Mouse (Mus musculus) thymus, postnatal 36 days (tissue): Measurements from ENCODE around the gene Zfp629.
A peak's percentile ranks its signal among the peaks of the same experiment; 100 is the strongest.

Source experiments
- DNase-seq, 2 experiments: peaks; one replicate each; pipeline ENCODE4 v3.0.0; 2022; ENCODE audit warnings: mixed read lengths in 2 of 2

The Zfp629 gene

DNA sequence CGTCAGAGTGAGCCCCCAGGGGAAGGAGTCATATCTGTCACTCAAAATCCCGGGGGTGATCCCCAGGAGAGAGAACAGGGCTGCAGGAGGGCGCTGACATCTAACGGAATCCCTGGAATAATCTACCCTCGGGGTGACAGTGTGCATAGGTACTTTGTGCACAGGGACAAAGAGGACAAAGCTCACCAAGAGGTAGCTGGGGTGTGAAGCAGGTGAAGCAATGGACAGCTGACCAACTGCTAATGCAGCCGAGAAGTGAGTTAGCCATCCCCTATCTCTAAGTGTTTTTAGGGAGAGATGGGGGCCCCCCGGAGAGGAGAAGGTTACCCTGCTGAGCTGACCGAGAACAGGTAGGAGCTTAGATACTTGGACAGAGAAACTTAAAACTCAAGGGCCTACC, 1.5 kb downstream of the Zfp629 start:
- no peak for DNase-seq

GRCm38 (mm10) chr7:127613501-127613900, 2.1 kb downstream of the Zfp629 start:
- no peak for DNase-seq

DNA sequence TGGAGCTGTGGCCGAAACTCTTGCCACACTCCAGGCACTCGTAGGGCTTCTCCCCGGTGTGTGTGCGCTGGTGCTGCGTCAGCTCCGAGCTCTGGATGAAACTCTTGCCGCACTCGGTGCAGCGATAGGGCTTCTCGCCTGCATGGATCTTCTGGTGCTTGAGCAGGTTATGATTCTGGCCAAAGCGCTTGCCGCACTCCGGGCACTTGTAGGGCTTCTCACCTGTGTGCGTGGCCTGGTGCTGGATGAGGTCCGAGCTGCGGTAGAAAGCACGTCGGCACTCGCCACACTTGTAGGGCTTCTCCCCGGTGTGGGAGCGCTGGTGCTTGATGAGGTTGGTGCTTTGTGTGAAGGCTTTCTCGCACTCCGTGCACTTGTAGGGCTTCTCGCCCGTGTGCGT, 4.0 kb downstream of the Zfp629 start:
- no peak for DNase-seq

DNA sequence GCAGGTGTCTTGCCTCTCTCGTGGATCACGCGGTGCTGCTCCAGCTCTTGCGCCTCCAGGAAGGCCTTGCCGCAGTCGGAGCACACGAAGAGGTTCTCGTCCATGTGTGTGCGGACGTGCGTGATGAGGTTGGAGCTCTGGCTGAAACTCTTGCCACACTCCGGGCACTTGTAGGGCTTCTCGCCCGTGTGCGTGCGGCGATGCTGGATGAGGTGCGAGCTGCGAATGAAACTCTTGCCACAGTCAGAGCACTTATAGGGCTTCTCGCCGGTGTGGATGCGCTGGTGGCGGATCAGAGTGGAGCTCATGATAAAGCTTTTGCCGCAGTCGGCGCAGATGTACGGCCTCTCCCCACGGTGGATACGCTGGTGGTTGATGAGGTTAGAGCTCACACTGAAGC, 4.6 kb downstream of the Zfp629 start:
- DNase-seq = no peak

- no peak for DNase-seq
Measured at GRCm38 (mm10) chr7:127607150-127607549, 8.4 kb downstream of the Zfp629 start.

DNA sequence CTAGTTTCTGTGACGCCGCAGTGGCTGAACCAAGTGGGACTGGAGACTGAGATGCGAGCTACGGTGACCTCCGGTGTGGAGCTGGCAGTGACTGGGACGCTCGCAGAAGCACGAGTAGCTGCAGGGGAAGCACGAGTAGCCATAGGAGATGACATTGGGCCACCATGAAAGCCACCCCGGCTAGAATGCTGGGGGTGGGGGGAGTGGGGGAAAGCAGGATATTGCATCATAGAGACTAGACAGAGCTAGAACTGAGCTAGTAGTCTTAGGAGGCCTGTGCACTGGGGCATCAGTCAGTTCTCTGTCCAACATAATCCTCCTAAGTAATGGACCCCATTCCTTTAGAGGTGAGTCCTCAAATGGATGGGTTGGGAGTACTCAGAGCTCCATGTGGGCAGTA, 11.3 kb downstream of the Zfp629 start:
- DNase-seq = no peak

- DNase-seq = no peak
Measured at GRCm38 (mm10) chr7:127602903-127603302, 12.7 kb downstream of the Zfp629 start.

DNA sequence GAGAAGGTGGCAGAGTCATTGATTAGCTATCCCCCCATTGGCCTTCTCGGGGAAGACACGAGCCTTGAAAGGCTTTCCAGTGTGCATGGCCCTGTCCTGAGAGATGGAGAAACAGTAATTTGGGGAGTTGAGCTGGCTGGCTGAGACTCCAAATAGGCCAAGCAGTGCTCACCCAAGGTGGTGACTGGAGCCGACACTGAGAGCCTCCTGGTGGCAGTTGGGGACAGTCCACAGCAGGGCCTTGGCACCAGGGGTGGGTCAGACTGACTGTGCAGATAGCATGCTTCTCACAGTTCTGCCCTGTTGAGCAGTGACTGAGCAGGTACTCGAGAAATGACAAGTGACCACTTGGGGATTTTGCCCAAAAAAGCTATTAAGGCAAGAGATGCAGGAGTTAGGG, 13.9 kb downstream of the Zfp629 start:
- DNase-seq = no peak

DNA sequence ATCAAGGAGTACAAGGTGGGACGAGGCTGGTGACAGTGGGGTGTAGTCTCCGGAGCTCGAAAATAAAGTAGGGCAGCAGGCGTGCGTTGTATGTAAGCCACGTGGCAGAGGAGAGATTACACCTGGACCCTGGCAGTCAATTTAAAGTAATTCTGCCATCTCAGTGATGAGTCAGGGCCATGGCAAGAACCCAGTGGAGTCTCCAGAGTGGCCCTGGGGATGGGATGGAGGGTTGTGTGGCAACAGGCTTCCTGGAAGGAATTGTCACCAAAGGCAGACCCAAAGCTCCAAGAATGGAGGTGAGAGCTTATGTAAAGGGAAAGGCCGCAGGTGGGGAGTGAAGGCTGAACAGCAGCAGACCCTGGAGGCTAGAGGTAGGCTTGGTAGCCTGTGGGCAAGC, 15.0 kb downstream of the Zfp629 start:
- DNase-seq = no peak

DNA sequence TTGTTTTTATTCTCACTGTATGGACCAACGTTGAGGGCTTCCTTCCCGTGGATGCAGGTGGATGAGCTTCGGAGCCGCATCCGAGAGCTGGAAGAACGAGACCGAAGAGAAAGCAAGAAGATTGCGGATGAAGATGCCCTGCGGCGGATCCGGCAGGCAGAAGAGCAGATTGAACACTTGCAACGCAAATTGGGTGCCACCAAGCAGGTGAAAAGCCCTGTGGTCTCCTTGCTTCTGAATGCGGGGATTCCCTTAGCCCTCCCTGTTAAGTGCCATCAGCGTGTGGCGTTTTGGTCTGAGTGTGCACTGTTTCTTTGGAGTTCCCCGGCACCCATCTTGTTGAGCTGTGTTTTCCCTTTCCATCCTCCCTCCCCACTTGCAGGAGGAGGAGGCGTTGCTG, 18.9 kb downstream of the Zfp629 start:
- DNase-seq = no peak

- no peak for DNase-seq
Measured at GRCm38 (mm10) chr7:127592575-127592974, 23.0 kb downstream of the Zfp629 start.

DNA sequence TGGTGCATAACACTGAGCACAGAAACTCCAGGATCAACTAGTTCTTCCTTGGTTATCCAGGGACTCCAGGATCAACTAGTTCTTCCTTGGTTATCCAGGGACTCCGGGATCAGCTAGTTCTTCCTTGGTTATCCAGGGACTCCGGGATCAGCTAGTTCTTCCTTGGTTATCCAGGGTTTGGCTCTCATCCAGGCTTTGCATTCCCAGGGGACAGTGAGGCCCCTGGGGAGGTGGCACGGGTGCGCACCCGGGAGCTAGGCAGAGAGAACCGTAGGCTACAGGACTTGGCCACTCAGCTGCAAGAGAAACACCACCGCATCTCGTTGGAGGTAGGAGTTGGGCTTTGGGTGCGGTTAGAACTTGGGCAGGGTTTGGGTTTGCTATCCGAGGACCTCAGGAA, 24.5 kb downstream of the Zfp629 start:
- no peak for DNase-seq

GRCm38 (mm10) chr7:127589637-127590036, 26.0 kb downstream of the Zfp629 start:
- no peak for DNase-seq

DNA sequence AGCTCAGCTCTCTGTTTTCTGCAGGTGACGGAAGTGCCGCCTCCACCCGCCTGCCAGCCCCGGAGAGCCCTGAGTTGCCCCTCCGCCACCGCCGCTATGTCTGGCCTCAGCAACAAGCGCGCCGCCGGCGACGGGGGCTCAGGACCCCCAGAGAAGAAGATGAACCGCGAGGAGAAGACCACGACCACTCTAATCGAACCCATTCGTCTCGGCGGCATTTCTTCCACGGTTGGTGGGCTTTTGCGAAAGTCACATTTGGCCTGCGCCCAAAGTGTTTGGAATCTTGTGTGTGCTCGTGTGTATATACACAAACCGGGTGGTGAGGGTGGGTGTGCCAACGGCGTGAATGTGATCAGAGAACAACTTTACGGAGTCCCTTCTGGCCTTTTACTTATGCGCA, 26.7 kb downstream of the Zfp629 start:
- DNase-seq = no peak

DNA sequence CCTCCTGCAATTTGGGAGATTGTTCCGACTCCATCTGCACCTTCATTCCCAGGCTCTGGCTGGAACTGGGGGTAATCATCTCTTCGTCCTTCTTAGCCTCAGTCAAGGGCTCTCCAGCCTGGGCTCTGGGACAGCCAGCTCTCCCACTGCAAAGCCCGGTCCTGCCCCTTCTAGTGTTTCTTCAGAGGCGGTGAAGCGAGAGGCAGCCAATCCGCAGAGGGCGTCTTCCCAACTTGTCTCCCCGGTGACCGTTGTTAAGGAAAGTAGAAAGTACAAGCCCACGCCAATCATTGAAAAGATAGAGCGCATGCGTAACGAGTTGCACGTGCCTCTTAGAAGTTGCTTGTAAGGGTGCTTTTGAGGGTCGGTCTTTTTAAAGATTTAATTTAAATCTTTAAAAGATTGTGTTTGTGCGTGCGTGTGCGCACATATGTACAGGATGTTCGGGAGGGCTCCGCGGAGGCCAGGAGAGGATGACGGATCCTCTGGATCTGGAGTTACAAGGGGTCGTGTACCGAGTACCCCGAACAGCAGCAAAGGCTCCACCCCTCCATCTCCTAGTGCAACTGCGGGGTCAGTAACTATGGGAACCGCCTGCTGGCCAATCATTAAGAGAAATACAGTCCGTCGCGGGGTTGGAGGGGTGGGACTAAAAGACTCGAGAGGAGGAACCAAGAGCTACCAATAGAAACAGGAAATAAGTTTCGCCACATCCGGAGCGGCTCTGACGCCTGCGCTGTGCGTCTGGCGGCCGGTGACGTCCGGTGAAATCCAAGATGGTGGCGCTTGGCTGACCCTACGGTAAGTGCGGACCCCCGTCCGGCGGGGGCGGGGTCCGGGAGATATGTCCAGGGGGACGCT, 27.4 kb downstream of the Zfp629 start, which contains the start of the genes Ccdc189 and Rnf40:
TSS of gene Ccdc189 (minus strand) at position 585 of the 861 bp plus-strand sequence.
TSS of gene Rnf40 (plus strand) at position 757 of the 861 bp plus-strand sequence.
- DNase-seq = peak; percentile 85 to 91

DNA sequence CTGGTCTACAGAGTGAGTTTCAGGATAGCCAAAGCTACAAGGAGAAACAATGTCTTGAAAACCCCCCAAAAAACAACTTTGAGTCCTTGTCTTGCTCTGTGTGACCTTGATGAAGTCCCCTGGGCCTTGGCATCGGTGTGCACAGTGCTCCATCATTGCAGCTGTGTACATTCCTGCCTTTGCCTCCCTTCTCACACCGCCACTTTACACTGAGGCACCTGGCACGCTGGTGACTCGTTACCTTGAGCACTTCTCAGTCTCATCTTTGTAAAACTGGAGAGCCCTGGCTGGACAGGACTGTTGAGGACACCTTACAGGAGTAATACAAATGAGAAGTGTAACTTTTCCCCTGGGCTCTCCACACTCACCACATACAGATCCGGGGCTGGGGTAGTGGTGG, 28.4 kb downstream of the Zfp629 start:
- DNase-seq = no peak

GRCm38 (mm10) chr7:127586149-127586548, 29.4 kb downstream of the Zfp629 start:
- no peak for DNase-seq

DNA sequence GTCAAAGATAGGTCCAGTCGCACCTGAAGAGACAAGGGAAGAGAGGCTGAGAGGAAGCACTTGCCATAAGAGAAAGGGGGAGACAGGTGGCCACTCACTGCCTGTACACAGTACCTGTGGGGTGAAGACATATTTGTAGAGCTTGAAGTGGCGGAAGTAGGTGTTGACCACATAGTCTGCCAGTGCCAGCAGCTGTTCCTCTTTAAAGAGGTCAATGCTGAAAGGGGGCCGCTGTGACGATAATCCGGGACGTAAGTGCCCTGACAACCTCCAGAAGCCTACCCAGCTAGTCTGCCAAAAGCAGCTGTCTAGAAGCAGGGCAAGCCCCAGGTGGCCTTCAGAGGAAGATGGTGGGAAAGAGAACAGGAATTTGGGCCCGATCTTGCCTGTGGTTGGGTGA, 30.6 kb downstream of the Zfp629 start:
- DNase-seq = no peak

- DNase-seq = no peak
Measured at GRCm38 (mm10) chr7:127583260-127583659, 32.3 kb downstream of the Zfp629 start.

DNA sequence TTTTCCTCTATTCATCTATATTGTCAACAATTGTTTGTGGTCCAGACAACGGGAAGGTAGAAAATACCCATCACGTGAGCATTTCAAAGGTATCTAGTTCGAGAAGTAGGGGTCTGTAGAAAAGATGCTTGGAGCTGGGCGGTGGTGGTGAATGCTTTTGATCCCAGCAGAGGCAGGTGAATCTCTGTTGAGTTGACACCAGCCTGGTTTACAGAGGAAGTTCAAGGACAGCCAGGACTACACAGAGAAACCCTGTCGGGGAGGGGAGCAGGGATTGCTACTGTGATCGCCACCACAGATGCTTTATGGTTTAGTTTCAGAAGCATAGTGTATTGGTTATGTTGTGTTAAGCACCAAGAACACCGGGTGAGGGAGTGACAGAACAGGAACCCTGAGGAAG, 41.5 kb downstream of the Zfp629 start:
- DNase-seq = no peak

DNA sequence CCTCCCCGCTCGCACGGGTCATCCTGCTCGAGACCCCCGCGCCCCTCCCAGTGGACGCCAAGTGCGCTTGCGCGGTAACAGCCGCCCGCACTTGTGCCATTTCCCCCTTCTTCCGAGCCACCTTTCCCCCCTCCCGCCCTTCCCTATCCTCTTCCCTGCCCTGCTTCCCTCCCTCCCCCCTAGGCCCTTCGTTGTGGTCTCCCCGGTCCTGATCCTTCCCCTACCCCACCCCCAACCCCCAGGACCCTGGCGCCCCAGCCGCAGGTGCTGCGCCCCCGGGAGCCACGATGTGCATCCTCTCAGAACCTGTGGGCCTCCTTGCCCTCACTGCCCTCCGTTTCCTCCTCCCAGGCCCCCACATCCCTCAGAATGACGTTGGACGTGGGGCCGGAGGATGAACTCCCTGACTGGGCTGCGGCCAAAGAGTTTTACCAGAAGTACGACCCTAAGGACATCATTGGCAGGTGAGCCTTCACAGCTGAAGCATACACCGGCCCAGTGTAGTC, 42.0 kb downstream of the Zfp629 start:
- DNase-seq = no peak

DNA sequence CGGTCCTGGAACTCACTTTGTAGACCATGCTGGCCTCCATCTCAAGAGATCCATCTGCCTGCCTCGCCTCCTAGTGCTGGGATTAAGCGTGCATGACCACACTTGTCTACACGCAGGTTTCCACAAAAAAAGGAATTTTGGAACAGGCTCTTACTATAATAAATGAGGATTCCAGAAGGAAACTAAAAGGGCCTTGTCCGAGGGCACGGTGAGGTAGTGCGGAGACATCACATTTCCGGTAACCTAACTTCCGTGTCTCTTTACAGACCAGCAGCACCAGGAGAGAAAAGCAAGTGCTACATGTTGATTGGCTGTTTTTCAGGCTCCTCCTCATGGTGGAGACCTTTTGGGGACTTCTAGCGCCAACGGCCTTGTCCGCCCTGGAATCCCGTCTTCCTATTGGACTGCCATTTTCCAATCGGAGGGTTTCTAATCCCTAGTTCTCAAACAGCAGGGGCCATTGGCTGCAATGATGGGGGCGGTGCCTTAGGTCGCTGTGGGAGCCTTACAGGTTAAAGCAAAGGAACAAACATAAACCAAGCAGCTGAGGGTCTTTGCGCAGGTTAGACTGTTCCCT, 42.6 kb downstream of the Zfp629 start, which contains the start of gene Phkg2:
TSS of gene Phkg2 (plus strand) at position 446 of the 577 bp plus-strand sequence.
- peak; percentile 80 to 91 for DNase-seq

- DNase-seq = no peak
Measured at GRCm38 (mm10) chr7:127564381-127565150, 51.0 kb downstream of the Zfp629 start.
